Comparison of ENCODE assay signal across 34 mouse cellular contexts in genomic region chr10:44696973-44697372, GRCm38 (mm10).
DNase-seq lines count a peak whose midpoint lies in the region; ATAC-seq and TF ChIP-seq lines count a peak whose summit lies in the region.
"Had no signal": no experiment of that assay in that cellular context is flagged by ENCODE, and none has a peak within 500 bp of the region (broad histone marks: within the 10 kb centered on the region; RNA-seq: fewer than 3 reads in every experiment).

No protein-coding gene starts in this region.

- no peaks in the 10 kb centered on the region for H3K27me3 ChIP-seq in embryonic facial prominence, embryonic 14.5 days (replicated peaks; ENCODE audit: control insufficient read depth, insufficient read depth, low read length)
- H3K27me3 ChIP-seq in embryonic facial prominence, embryonic 10.5 days (replicated peaks; ENCODE audit: low read depth, poor library complexity, severe bottlenecking), result no peaks in the 10 kb centered on the region
- H3K27me3 ChIP-seq: embryonic facial prominence, embryonic 12.5 days; heart, embryonic 15.5 days; hindbrain, embryonic 12.5 days; intestine, embryonic 15.5 days; midbrain, embryonic 15.5 days; neural tube, embryonic 15.5 days had no signal

- 0 out of 2 replicates have a peak, but pooled peaks have one; percentile 6 for ATAC-seq in embryonic facial prominence, embryonic 14.5 days (ENCODE audit: low read depth)
- ATAC-seq: hindbrain, postnatal 0 days; intestine, embryonic 15.5 days; midbrain, embryonic 15.5 days; Patski had no signal

- peak; percentile 20 for DNase-seq in embryonic facial prominence, embryonic 14.5 days (ENCODE audit: low spot score)
- DNase-seq in embryonic facial prominence, embryonic 10.5 days (ENCODE audit: low spot score), result no peak
- DNase-seq in lung, adult 2 months, result peak; percentile 4
- no peak for DNase-seq in lung, postnatal 14 days
- peak; percentile 6 for DNase-seq in ovary, postnatal 36 days (ENCODE audit: low spot score)
- DNase-seq in ovary, postnatal 14 days (ENCODE audit: low spot score), result no peak
- no peak for DNase-seq in heart, postnatal 10 days
- DNase-seq: cerebellum, adult 11 months; cerebellum, adult 9-10 months; cerebellum, postnatal 36 days; gastrocnemius, postnatal 14 days; heart, adult 11 months; heart, postnatal 36 days; kidney, adult 2 months; kidney, postnatal 36 days; left cerebral cortex, postnatal 4 days; right cerebral cortex, adult 18-20 months; right cerebral cortex, postnatal 4 days; thymus, adult 18-20 months; thymus, postnatal 25 days had no signal

- no peak for TF ChIP-seq CTCF in lung, adult 2 months (IDR thresholded peaks at IDR 0.05; ENCODE audit: insufficient read depth, low read length)
- no peak for TF ChIP-seq CTCF in olfactory bulb, adult 2 months (IDR thresholded peaks at IDR 0.05; ENCODE audit: insufficient read depth, low read depth, low read length)

- no peak overlapping the region for H3K9ac ChIP-seq in embryonic facial prominence, embryonic 14.5 days (ENCODE audit: low read depth, low read length)
- H3K9ac ChIP-seq: embryonic facial prominence, embryonic 12.5 days; heart, embryonic 15.5 days; hindbrain, embryonic 12.5 days; intestine, embryonic 15.5 days; liver, embryonic 14.5 days; midbrain, embryonic 15.5 days; neural tube, embryonic 15.5 days had no signal

- no peaks in the 10 kb centered on the region for H3K36me3 ChIP-seq in embryonic facial prominence, embryonic 14.5 days (ENCODE audit: control insufficient read depth, insufficient read depth, low read length)
- H3K36me3 ChIP-seq in embryonic facial prominence, embryonic 10.5 days (replicated peaks), result no peaks in the 10 kb centered on the region
- H3K36me3 ChIP-seq: embryonic facial prominence, embryonic 12.5 days; forebrain, embryonic 10.5 days; heart, embryonic 10.5 days; heart, embryonic 15.5 days; hindbrain, embryonic 12.5 days; intestine, embryonic 15.5 days; midbrain, embryonic 15.5 days; neural tube, embryonic 15.5 days had no signal

- 31% methylated on average over 2 of the region's 2 CpGs for WGBS in embryonic facial prominence, embryonic 14.5 days
- 40% methylated on average over 2 of the region's 2 CpGs for WGBS in embryonic facial prominence, embryonic 10.5 days
- 48% methylated on average over 2 of the region's 2 CpGs for WGBS in lung, adult 2 months
- WGBS in olfactory bulb, adult 2 months, result 54% methylated on average over 2 of the region's 2 CpGs

- H3K9me3 ChIP-seq in embryonic facial prominence, embryonic 14.5 days (ENCODE audit: control insufficient read depth, low read length), result no peaks in the 10 kb centered on the region
- no peaks in the 10 kb centered on the region for H3K9me3 ChIP-seq in embryonic facial prominence, embryonic 10.5 days
- H3K9me3 ChIP-seq: embryonic facial prominence, embryonic 12.5 days; forebrain, embryonic 10.5 days; heart, embryonic 10.5 days; heart, embryonic 15.5 days; hindbrain, embryonic 12.5 days; intestine, embryonic 15.5 days; midbrain, embryonic 15.5 days; neural tube, embryonic 15.5 days had no signal

- H3K4me1 ChIP-seq in embryonic facial prominence, embryonic 14.5 days (ENCODE audit: control insufficient read depth, insufficient read depth, low read length), result peaks cover 4% of the 10 kb centered on the region; the same call in 1 of the 2 replicates
- peaks cover 6% of the 10 kb centered on the region for H3K4me1 ChIP-seq in embryonic facial prominence, embryonic 10.5 days
- peaks cover 4% of the 10 kb centered on the region; the same call in 1 of the 2 replicates for H3K4me1 ChIP-seq in lung, adult 2 months (ENCODE audit: control insufficient read depth, insufficient read depth, low read length)
- peaks cover 6% of the 10 kb centered on the region for H3K4me1 ChIP-seq in olfactory bulb, adult 2 months (ENCODE audit: control insufficient read depth, insufficient read depth, low read length)
- H3K4me1 ChIP-seq: heart, embryonic 10.5 days; heart, embryonic 15.5 days; hindbrain, embryonic 12.5 days; intestine, embryonic 15.5 days; midbrain, embryonic 15.5 days; neural tube, embryonic 15.5 days had no signal

- H3K4me2 ChIP-seq in embryonic facial prominence, embryonic 14.5 days (ENCODE audit: low read depth, low read length), result no peak overlapping the region
- H3K4me2 ChIP-seq: embryonic facial prominence, embryonic 12.5 days; heart, embryonic 15.5 days; hindbrain, embryonic 12.5 days; intestine, embryonic 15.5 days; midbrain, embryonic 15.5 days; neural tube, embryonic 15.5 days had no signal

- TF ChIP-seq POLR2A in lung, adult 2 months (IDR thresholded peaks at IDR 0.05; ENCODE audit: borderline replicate concordance, extremely low read depth, low read depth, low read length), result no peak
- TF ChIP-seq POLR2A in olfactory bulb, adult 2 months (IDR thresholded peaks at IDR 0.05; ENCODE audit: insufficient read depth, low read depth, low read length), result no peak

- H3K27ac ChIP-seq in embryonic facial prominence, embryonic 14.5 days (replicated peaks; ENCODE audit: low read depth, low read length), result no peak overlapping the region
- no peak overlapping the region for H3K27ac ChIP-seq in embryonic facial prominence, embryonic 10.5 days (replicated peaks)
- H3K27ac ChIP-seq in olfactory bulb, adult 2 months (ENCODE audit: insufficient read depth, low read depth, low read length), result peak overlapping the region; percentile 41; the same call in 1 of the 2 replicates
- H3K27ac ChIP-seq: embryonic facial prominence, embryonic 12.5 days; forebrain, embryonic 10.5 days; heart, embryonic 10.5 days; heart, embryonic 15.5 days; hindbrain, embryonic 12.5 days; hindbrain, postnatal 0 days; intestine, embryonic 15.5 days; layer of hippocampus, adult 2 months; liver, embryonic 14.5 days; midbrain, embryonic 15.5 days; neural tube, embryonic 15.5 days; stomach, postnatal 0 days had no signal

- intact Hi-C loops in heart, postnatal 10 days (cut with DNase I), result no loop called here

- no peak overlapping the region for H3K4me3 ChIP-seq in embryonic facial prominence, embryonic 14.5 days (ENCODE audit: low read depth, low read length)
- no peak overlapping the region for H3K4me3 ChIP-seq in embryonic facial prominence, embryonic 10.5 days
- no peak overlapping the region for H3K4me3 ChIP-seq in lung, adult 2 months (replicated peaks; ENCODE audit: extremely low read depth, low read depth, low read length)
- H3K4me3 ChIP-seq in olfactory bulb, adult 2 months (ENCODE audit: insufficient read depth, low read depth, low read length), result no peak overlapping the region
- H3K4me3 ChIP-seq: embryonic facial prominence, embryonic 12.5 days; forebrain, embryonic 10.5 days; heart, embryonic 10.5 days; heart, embryonic 15.5 days; hindbrain, embryonic 12.5 days; intestine, embryonic 15.5 days; layer of hippocampus, adult 2 months; midbrain, embryonic 15.5 days; neural tube, embryonic 15.5 days had no signal

Comparison
In these comparisons a context has a peak if more than half of its experiments do, and no peak if none do; other contexts are left out.
1. DNase-seq: peak in embryonic facial prominence, embryonic 14.5 days (single experiment), lung, adult 2 months (single experiment) and ovary, postnatal 36 days (single experiment); none in embryonic facial prominence, embryonic 10.5 days (single experiment), lung, postnatal 14 days (single experiment), ovary, postnatal 14 days (single experiment) and heart, postnatal 10 days (0 of 2).